Mouse (Mus musculus): ENCODE measurements at regions not wholly inside any gene's neighbourhood (a gene's known extent, or its start where the extent isn't known, plus 50 kb on each side); places are given as distances from the start of the nearest gene placed in this dataset.

DNA sequence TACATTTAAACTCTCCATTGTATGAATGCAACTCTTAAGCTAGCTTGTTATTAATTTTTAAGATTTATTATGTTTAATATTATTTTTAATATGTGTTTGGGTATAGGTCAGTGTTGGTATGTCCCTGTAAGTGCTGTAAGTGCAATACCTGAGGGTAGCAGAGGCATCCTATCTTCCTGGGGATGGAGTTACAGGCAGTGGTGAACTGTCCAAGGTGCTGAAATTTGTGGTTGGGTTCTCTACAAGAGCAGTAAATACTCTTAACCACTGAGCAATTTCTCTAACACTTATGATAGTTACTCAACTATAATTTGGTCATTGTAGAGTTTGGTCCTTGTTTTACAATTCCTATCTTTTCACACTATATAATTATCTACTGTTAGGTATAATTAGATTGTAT, 1753.7 kb downstream of the AI429214 start:
- TF ChIP-seq CTCF (conservative IDR thresholded peaks at IDR 0.05; ENCODE audit: low read length): no peak
- TF ChIP-seq POU5F1 (IDR thresholded peaks at IDR 0.05; ENCODE audit: borderline replicate concordance, low read length): no peak

Data from E14TG2a.4 (cell line).